Mouse (Mus musculus) midbrain, embryonic 12.5 days (tissue): Measurements from ENCODE around the gene Cdh13. TPM values are rescaled to one million over a fixed set of nuclear protein-coding genes. Genes with fewer than 3 reads are reported as not detected.
"Not testable (repeated sequence)": the region's sequence is repeated elsewhere in the genome, so short reads cannot be mapped to it uniquely, and the experiment has no call there.

ENCODE experiments used
- ATAC-seq: fragments of 200-750 bp; cut with Nextera tagmentation; 2 replicates; pipeline ENCODE4 v1.8.0; 2017; ENCODE audit warnings: low read depth, moderate TSS enrichment, moderate library complexity; ENCODE audit not compliant: low FRiP score
- H3K27ac ChIP-seq: fragments of 300-500 bp; sonication (generic); replicated peaks from 2 replicates; pipeline ENCODE4 v1.5.1; 2016; ENCODE audit warnings: mild to moderate bottlenecking
- H3K27me3 ChIP-seq: fragments of 300-500 bp; sonication (generic); 2 replicates; pipeline ENCODE4 v1.6.1; 2016; ENCODE audit warnings: mild to moderate bottlenecking
- H3K36me3 ChIP-seq: fragments of 300-500 bp; sonication (generic); 2 replicates; pipeline ENCODE4 v1.6.1; 2016
- H3K4me1 ChIP-seq: fragments of 300-500 bp; sonication (generic); 2 replicates; pipeline ENCODE4 v1.6.1; 2016
- H3K4me2 ChIP-seq: fragments of 300-500 bp; sonication (generic); replicated peaks from 2 replicates; pipeline ENCODE4 v1.6.1; 2016; ENCODE audit warnings: mild to moderate bottlenecking, moderate library complexity
- H3K4me3 ChIP-seq: fragments of 300-500 bp; sonication (generic); 2 replicates; pipeline ENCODE4 v1.5.1; 2016; ENCODE audit warnings: mild to moderate bottlenecking
- H3K9ac ChIP-seq: fragments of 300-500 bp; sonication (generic); replicated peaks from 2 replicates; pipeline ENCODE4 v1.6.1; 2016; ENCODE audit warnings: mild to moderate bottlenecking, moderate library complexity
- H3K9me3 ChIP-seq: fragments of 300-500 bp; sonication (generic); 2 replicates; pipeline ENCODE4 v1.6.1; 2016; ENCODE audit warnings: mild to moderate bottlenecking
- WGBS: fragments of 180-500 bp; shearing (Covaris S2); methylation state at CpG from one replicate; pipeline ENCODE4 v1.1.7; 2016; 5-methylcytosine and 5-hydroxymethylcytosine counted together
- polyA plus RNA-seq: library from polyadenylated mRNA; unstranded; fragments of >200 nt; fragmentation: Nextera tagmentation; extraction: Ambion mirVana; gene quantifications from 2 replicates; pipeline ENCODE4 v1.2.1, GENCODE M21; 2016

Gene Cdh13
- polyA plus RNA-seq, 1 experiment from 2014 or later: 18.8 TPM

DNA sequence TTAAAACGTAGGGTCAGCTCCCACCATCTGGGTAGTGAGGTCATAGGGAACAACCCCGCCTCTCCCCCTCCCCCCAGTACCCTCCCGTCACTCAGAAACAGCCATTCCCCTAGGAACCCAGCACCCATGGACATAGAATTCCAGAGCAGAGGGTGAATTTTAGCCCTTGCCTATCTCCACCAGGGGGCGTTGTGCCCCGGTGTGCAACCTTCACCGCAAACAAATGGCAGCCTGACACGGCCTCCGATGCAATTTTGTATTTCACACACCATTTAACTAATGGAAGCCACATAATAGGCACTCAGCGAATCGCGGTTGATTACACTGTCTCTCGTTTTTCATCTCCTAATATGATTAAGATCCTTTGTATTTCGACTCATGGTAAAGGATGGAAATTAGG is 461.5 kb downstream of the Cdh13 start:
- Histone ChIP-seq H3K4me3 (no peak overlapping the region), H3K36me3 (no peaks in the 10 kb centered on the region), H3K9me3 (no peaks in the 10 kb centered on the region), H3K4me2 (no peak overlapping the region), H3K27ac (no peak overlapping the region), H3K27me3 (no peaks in the 10 kb centered on the region), H3K4me1 (no peaks in the 10 kb centered on the region), H3K9ac (no peak overlapping the region)
- WGBS: 84% methylated on average over 13 of the region's 13 CpGs
- no peak for ATAC-seq

DNA sequence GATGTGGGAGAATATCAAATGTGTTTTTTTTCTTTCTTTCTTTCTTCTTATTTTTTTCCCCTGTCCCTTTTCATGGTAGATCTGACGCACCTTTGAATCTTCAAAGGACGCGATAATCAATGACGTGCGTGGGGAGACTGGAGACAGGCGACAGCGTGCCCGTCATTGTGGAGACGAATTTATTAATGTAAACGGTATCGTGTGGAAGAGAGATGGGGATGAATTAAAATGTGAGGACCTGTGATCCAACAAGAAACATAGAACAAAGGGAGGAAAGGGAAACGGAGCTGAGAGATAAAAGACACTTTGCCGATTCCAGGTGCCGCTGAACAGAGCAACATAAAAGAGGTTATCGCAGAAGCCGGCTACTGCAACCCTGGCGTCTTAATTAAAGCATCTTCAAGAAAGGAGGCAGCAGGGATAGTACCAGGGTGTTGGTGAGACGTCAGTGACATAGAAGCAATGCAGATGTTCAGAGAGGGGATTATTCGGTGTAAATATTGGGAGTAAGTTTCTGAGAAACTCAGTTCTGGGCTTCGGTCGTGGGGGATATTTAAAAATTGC is 464.6 kb downstream of the Cdh13 start:
- Histone ChIP-seq H3K4me3 (no peak overlapping the region), H3K27me3 (no peaks in the 10 kb centered on the region), H3K36me3 (no peaks in the 10 kb centered on the region), H3K27ac (0 out of 2 replicates have a peak overlapping the region, but pooled peaks have one; percentile 15), H3K9ac (no peak overlapping the region), H3K9me3 (no peaks in the 10 kb centered on the region), H3K4me2 (no peak overlapping the region), H3K4me1 (no peaks in the 10 kb centered on the region)
- ATAC-seq: no peak
- 82% methylated on average over 21 of the region's 21 CpGs for WGBS

DNA sequence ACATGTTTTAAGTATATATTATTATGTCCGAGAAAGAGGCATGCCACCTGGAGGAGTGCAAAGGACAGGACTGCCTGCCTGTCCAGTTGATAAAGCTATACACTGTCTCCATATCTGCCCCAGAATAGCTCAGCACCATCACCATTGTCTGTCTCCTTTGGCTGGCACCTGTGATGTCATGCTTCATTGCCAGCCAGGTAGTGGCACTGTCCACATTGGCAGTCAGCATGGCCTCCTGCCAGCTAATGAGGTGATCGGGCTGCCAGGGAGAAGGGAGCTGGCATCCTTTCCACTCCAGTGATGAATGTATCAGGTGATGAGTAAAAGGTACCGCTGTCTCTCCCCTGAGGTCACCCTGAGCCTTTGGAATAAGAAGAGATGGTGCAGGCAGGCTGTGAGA is 465.7 kb downstream of the Cdh13 start:
- no peak overlapping the region for H3K4me2 ChIP-seq
- 94% methylated on average over 3 of the region's 3 CpGs for WGBS
- no peak overlapping the region for H3K4me3 ChIP-seq
- H3K27me3 ChIP-seq: no peaks in the 10 kb centered on the region
- H3K9me3 ChIP-seq: no peaks in the 10 kb centered on the region
- no peaks in the 10 kb centered on the region for H3K36me3 ChIP-seq
- H3K27ac ChIP-seq: no peak overlapping the region
- H3K4me1 ChIP-seq: no peaks in the 10 kb centered on the region
- no peak for ATAC-seq
- H3K9ac ChIP-seq: no peak overlapping the region

DNA sequence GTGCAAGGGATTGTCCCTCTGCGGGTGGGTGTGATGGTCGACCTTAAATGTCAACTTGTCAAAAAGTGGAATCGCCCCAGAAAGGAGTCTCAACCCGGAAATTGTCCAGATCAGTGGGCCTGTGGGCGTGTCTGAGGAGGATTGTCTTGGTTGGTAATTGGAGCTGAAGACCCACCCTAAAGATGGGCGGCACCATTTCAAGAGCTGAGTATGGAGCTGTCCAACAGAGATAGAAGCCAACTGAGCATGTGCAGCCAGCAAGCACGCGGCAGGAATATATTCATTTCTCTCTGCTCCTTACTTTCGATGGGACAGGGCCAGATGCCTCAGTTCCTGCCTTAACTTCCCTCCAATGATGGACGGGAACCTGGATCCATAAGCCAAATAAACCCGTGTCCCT is 466.3 kb downstream of the Cdh13 start:
- no peaks in the 10 kb centered on the region for H3K27me3 ChIP-seq
- H3K36me3 ChIP-seq: no peaks in the 10 kb centered on the region
- no peaks in the 10 kb centered on the region for H3K9me3 ChIP-seq
- H3K4me3 ChIP-seq: no peak overlapping the region
- no peak overlapping the region for H3K27ac ChIP-seq
- WGBS: 87% methylated on average over 11 of the region's 11 CpGs
- no peak for ATAC-seq
- H3K4me2 ChIP-seq: no peak overlapping the region
- H3K4me1 ChIP-seq: no peaks in the 10 kb centered on the region
- H3K9ac ChIP-seq: no peak overlapping the region

DNA sequence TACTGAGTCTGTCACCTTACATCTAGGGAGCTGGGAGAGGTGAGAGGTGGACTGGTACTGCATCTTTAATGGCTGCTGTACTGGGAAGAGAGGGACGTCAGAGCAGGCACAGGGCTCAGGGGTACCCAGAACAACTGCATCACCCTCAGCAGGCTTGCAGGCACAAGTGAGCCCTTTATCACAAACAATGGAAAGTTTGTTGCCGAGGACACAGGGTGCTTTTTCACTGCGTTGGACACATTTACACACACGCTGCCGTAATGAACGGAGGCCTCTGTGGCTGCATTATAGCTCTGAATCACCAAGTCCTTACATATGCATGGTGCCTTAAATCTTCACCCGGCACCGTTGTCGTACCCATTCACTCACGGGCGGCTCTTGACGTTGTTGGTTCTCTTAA is 470.2 kb downstream of the Cdh13 start:
- Histone ChIP-seq H3K4me3 (no peak overlapping the region), H3K27ac (no peak overlapping the region), H3K9ac (no peak overlapping the region), H3K4me2 (no peak overlapping the region), H3K9me3 (no peaks in the 10 kb centered on the region), H3K27me3 (no peaks in the 10 kb centered on the region), H3K36me3 (no peaks in the 10 kb centered on the region), H3K4me1 (no peaks in the 10 kb centered on the region)
- 80% methylated on average over 12 of the region's 12 CpGs for WGBS
- ATAC-seq: no peak

DNA sequence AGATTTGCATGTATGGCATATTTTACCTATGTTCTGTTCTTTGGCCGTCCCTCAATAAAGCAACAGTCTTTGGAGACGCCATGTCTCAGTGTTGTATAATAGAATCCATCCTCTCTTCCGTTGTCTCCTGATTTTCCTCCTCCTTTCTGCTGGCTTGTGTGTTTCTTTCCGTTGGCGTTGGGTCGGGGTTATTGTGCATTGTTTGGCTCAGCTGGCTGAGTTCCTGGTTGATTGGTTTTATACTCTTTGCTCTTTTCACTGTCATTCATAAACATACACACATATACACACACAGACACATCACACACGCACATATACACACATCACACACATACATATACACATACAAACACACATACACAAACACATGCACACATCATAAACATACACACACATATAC is 470.6 kb downstream of the Cdh13 start:
- Histone ChIP-seq H3K4me3 (no peak overlapping the region), H3K4me2 (no peak overlapping the region), H3K27me3 (no peaks in the 10 kb centered on the region), H3K27ac (no peak overlapping the region), H3K4me1 (no peaks in the 10 kb centered on the region), H3K9me3 (no peaks in the 10 kb centered on the region), H3K9ac (no peak overlapping the region), H3K36me3 (no peaks in the 10 kb centered on the region)
- ATAC-seq: no peak
- 78% methylated on average over 7 of the region's 7 CpGs for WGBS

DNA sequence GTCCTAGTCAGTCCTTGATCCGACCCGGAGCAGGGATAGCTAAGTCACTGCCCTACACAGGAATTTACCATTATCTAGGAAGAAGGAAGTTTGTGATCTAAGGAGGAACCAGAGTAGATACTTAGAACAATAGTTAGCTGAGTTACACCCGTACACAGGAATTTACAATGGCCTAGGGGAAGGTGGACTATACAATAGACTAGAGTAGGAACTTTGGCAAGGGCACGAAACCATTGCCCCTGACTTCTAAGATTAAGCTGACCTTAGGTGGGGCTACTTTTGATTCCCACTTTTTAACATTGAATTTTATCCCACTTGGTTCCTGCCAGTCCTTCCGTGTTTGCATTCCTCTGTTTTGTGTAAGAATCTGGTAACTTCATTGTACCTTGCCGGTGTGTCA is 494.0 kb downstream of the Cdh13 start:
- H3K4me2 ChIP-seq, H3K27ac ChIP-seq, H3K36me3 ChIP-seq, H3K9ac ChIP-seq, ATAC-seq, H3K4me1 ChIP-seq, H3K27me3 ChIP-seq, H3K4me3 ChIP-seq, H3K9me3 ChIP-seq: not testable (repeated sequence)
- 92% methylated on average over 6 of the region's 6 CpGs for WGBS

DNA sequence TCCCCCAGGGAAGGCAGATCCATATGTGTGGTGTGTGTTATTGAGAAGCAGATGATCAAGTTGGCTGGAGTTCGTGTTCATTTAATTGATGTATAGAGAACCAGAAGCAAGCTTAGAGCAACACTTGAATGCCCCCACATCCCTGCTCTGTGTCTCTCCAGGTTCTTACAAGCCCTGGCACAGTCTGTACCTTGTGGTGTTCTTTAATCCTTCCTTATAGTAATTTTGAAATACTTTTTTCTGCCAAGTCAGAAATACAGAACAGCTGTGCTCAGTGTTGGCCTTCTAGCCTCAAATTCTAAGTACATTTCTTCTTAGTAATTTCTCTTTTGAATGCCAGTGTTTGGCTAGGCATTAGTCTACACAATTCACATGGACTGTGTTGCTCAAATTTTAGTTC is 494.8 kb downstream of the Cdh13 start:
- Histone ChIP-seq H3K4me3 (no peak overlapping the region), H3K4me1 (no peaks in the 10 kb centered on the region), H3K4me2 (no peak overlapping the region), H3K27ac (no peak overlapping the region), H3K36me3 (no peaks in the 10 kb centered on the region), H3K9ac (no peak overlapping the region), H3K9me3 (no peaks in the 10 kb centered on the region), H3K27me3 (no peaks in the 10 kb centered on the region)
- WGBS: 88% methylated on average over 1 of the region's 1 CpGs
- ATAC-seq: no peak

DNA sequence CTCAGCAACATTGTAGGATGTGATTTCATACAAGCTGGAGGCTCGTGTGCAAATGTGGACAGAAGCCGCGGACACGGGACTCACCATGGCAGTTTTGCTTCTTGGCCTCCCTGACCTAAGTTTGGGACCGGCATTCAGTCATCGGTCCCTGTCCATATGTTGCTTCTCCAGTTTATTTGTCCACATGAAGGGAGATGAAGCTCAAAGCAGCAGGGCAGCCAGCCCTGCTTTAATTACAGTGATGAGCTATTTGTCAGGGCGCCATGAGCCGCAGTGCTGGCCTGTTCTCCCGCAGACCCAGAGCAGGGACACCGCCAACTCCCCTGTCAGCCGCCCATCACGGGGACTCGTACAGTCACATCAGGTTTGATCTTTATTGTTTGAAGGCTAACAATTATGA is 502.1 kb downstream of the Cdh13 start:
- no peak for ATAC-seq

DNA sequence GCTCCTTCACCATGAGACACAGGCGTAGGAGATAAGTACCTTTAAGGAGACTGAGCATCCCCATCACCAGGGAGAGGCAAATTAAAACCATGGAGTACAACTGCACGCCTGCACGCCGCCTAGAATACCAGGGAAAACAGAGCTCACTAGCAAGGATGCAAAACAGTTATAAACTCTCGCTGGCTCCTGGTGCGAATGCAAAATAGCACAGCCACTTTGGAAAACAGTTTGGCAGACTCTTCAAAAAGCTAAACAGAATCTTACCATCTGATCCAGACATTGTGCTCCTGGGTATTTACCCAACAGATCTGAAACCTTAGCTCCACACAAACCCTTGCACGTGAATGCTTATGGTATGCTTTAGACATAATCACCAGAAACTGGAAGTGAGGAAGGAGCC is 506.1 kb downstream of the Cdh13 start:
- 82% methylated on average over 7 of the region's 7 CpGs for WGBS
- no peaks in the 10 kb centered on the region for H3K36me3 ChIP-seq
- no peaks in the 10 kb centered on the region for H3K9me3 ChIP-seq
- H3K27me3 ChIP-seq: no peaks in the 10 kb centered on the region
- no peaks in the 10 kb centered on the region for H3K4me1 ChIP-seq
- H3K4me3 ChIP-seq: no peak overlapping the region
- no peak overlapping the region for H3K9ac ChIP-seq
- no peak overlapping the region for H3K4me2 ChIP-seq
- H3K27ac ChIP-seq: no peak overlapping the region
- ATAC-seq: no peak

More for the DNA sequence above, 502.1 kb downstream of the Cdh13 start:
- 89% methylated on average over 13 of the region's 13 CpGs for WGBS
- H3K4me2 ChIP-seq: no peak overlapping the region
- no peak overlapping the region for H3K9ac ChIP-seq
- no peaks in the 10 kb centered on the region for H3K36me3 ChIP-seq
- H3K27me3 ChIP-seq: no peaks in the 10 kb centered on the region
- H3K4me3 ChIP-seq: no peak overlapping the region
- no peaks in the 10 kb centered on the region for H3K9me3 ChIP-seq
- H3K4me1 ChIP-seq: no peaks in the 10 kb centered on the region
- no peak overlapping the region for H3K27ac ChIP-seq

DNA sequence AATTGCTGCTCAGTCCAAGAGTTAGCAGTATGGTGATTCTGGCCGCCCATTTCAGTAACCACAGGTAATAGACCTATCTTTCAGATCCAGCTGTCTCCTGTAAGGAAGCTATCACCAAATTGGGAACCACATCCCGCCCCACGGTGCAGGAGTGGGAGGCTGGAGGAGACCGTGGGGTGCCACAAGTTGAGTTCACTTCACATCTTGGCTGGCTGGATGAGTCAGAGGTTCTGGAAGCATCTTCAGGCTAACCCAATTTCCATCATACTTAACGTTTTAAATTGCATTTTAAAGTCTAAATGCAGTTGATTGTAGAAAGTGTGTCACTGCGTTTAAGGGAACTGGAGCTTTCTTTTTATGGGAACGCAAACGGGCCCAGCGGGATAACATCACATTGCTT is 511.4 kb downstream of the Cdh13 start:
- Histone ChIP-seq H3K9me3 (no peaks in the 10 kb centered on the region), H3K9ac (no peak overlapping the region), H3K27ac (no peak overlapping the region), H3K4me1 (no peaks in the 10 kb centered on the region), H3K36me3 (no peaks in the 10 kb centered on the region), H3K4me2 (no peak overlapping the region), H3K4me3 (no peak overlapping the region), H3K27me3 (no peaks in the 10 kb centered on the region)
- no peak for ATAC-seq
- WGBS: 75% methylated on average over 9 of the region's 9 CpGs

DNA sequence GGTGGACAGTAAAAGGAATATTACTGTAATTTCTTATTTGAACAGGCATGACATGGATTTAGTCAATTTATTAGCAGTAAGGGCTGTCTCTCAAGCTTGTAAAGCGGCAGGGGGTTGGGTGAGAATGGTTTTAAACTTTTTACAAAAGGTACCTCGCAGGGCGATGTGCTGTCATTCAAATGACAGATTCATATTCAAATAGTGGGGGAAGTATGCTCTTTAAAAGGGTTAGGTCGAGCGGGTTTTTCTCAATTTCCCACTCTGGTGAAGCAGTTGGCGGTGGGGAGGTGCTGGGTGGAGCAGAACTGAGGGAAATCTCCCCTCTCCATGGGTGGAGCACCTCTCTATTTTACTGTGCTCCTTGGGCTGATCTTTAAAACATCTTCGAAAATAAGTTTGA is 513.0 kb downstream of the Cdh13 start:
- Histone ChIP-seq H3K4me2 (no peak overlapping the region), H3K9me3 (no peaks in the 10 kb centered on the region), H3K27ac (no peak overlapping the region), H3K9ac (no peak overlapping the region), H3K36me3 (no peaks in the 10 kb centered on the region), H3K4me1 (no peaks in the 10 kb centered on the region), H3K4me3 (no peak overlapping the region), H3K27me3 (no peaks in the 10 kb centered on the region)
- no peak for ATAC-seq
- 52% methylated on average over 7 of the region's 7 CpGs for WGBS

DNA sequence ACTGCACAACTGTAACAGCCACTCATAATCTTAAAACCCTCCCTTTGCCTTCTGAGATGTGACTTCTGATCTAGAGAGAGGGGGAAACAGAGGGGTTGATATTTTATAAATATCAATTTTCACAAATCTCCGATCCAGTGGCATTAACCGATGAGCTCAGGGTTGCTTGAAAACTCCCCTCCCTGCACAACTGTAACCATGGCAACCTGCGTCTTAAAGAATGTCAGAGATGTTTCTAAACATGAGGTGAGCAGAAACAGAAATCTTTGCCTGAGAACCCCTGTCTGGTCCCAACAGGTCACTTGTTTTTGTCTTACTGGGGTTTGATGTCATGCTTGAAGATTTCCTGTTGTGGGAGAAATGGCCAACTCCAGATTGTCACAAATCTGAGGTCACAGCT is 513.6 kb downstream of the Cdh13 start:
- ATAC-seq: no peak
- H3K4me2 ChIP-seq: no peak overlapping the region
- no peaks in the 10 kb centered on the region for H3K9me3 ChIP-seq
- no peaks in the 10 kb centered on the region for H3K36me3 ChIP-seq
- no peak overlapping the region for H3K4me3 ChIP-seq
- no peak overlapping the region for H3K27ac ChIP-seq
- H3K9ac ChIP-seq: no peak overlapping the region
- no peaks in the 10 kb centered on the region for H3K27me3 ChIP-seq
- no peaks in the 10 kb centered on the region for H3K4me1 ChIP-seq
- 69% methylated on average over 3 of the region's 3 CpGs for WGBS
